Mouse (Mus musculus): Measurements from ENCODE around the gene Fubp1. TPM values are rescaled to one million over a fixed set of nuclear protein-coding genes. Genes with fewer than 3 reads are reported as not detected.

Fubp1 gene
- polyA plus RNA-seq, 1 experiment from 2014 or later, result 74.9 TPM

- no peak for TF ChIP-seq CTCF (IDR thresholded peaks at IDR 0.05)
- no peak for TF ChIP-seq EP300 (IDR thresholded peaks at IDR 0.05)
- H3K4me1 ChIP-seq (ENCODE audit: insufficient read depth, low read depth, low read length), result no peaks in the 10 kb centered on the region
- ATAC-seq (no peak), DNase-seq (ENCODE audit: low spot score) (no peak)
- no peaks in the 10 kb centered on the region for H3K27me3 ChIP-seq (replicated peaks; ENCODE audit: insufficient read depth, low read length)
- no peak overlapping the region for H3K4me2 ChIP-seq (replicated peaks; ENCODE audit: low read depth, low read length)
- peaks cover 5% of the 10 kb centered on the region; the same call in 1 of the 2 replicates for H3K36me3 ChIP-seq (ENCODE audit: insufficient read depth, low read length)
- no peak overlapping the region for H3K9ac ChIP-seq (replicated peaks; ENCODE audit: low read depth)
- no peaks in the 10 kb centered on the region for H3K9me3 ChIP-seq (ENCODE audit: low read length)
- no peak overlapping the region for H3K27ac ChIP-seq (ENCODE audit: low read length)
- no peak overlapping the region for H3K4me3 ChIP-seq (ENCODE audit: low read depth, low read length)
- WGBS, result 86% methylated on average over 4 of the region's 4 CpGs
These were observed 31.4 kb upstream of the Fubp1 start for GRCm38 (mm10) chr3:152178816-152179215.

- peaks cover 5% of the 10 kb centered on the region; the same call in 1 of the 2 replicates for H3K36me3 ChIP-seq (ENCODE audit: insufficient read depth, low read length)
- H3K9ac ChIP-seq (replicated peaks; ENCODE audit: low read depth), result no peak overlapping the region
- DNase-seq (ENCODE audit: low spot score) (no peak), ATAC-seq (no peak)
- H3K4me2 ChIP-seq (replicated peaks; ENCODE audit: low read depth, low read length), result no peak overlapping the region
- 62% methylated on average over 1 of the region's 1 CpGs for WGBS
- H3K4me1 ChIP-seq (ENCODE audit: insufficient read depth, low read depth, low read length), result no peaks in the 10 kb centered on the region
- no peak overlapping the region for H3K27ac ChIP-seq (ENCODE audit: low read length)
- H3K9me3 ChIP-seq (ENCODE audit: low read length), result no peaks in the 10 kb centered on the region
- no peak overlapping the region for H3K4me3 ChIP-seq (ENCODE audit: low read depth, low read length)
- no peak for TF ChIP-seq CTCF (IDR thresholded peaks at IDR 0.05)
- TF ChIP-seq EP300 (IDR thresholded peaks at IDR 0.05), result no peak
- H3K27me3 ChIP-seq (replicated peaks; ENCODE audit: insufficient read depth, low read length), result no peaks in the 10 kb centered on the region
These were observed 30.9 kb upstream of the Fubp1 start for GRCm38 (mm10) chr3:152179285-152179684.

- Histone ChIP-seq H3K9me3 (ENCODE audit: low read length) (no peaks in the 10 kb centered on the region), H3K9ac (replicated peaks; ENCODE audit: low read depth) (no peak overlapping the region), H3K27me3 (replicated peaks; ENCODE audit: insufficient read depth, low read length) (no peaks in the 10 kb centered on the region), H3K27ac (ENCODE audit: low read length) (no peak overlapping the region), H3K4me1 (ENCODE audit: insufficient read depth, low read depth, low read length) (no peaks in the 10 kb centered on the region), H3K4me3 (ENCODE audit: low read depth, low read length) (no peak overlapping the region), H3K36me3 (ENCODE audit: insufficient read depth, low read length) (peaks cover 9% of the 10 kb centered on the region; the same call in 1 of the 2 replicates), H3K4me2 (replicated peaks; ENCODE audit: low read depth, low read length) (no peak overlapping the region)
- DNase-seq (ENCODE audit: low spot score) (no peak), ATAC-seq (no peak)
- TF ChIP-seq CTCF (IDR thresholded peaks at IDR 0.05), result no peak
- no peak for TF ChIP-seq EP300 (IDR thresholded peaks at IDR 0.05)
- 89% methylated on average over 4 of the region's 4 CpGs for WGBS
These were observed 29.6 kb upstream of the Fubp1 start for GRCm38 (mm10) chr3:152180624-152181023.

GRCm38 (mm10) chr3:152183522-152183921, 26.7 kb upstream of the Fubp1 start:
- Histone ChIP-seq H3K27ac (ENCODE audit: low read length) (no peak overlapping the region), H3K4me1 (ENCODE audit: insufficient read depth, low read depth, low read length) (no peaks in the 10 kb centered on the region; the same call in 1 of the 2 replicates), H3K27me3 (replicated peaks; ENCODE audit: insufficient read depth, low read length) (no peaks in the 10 kb centered on the region), H3K9ac (replicated peaks; ENCODE audit: low read depth) (no peak overlapping the region), H3K4me3 (ENCODE audit: low read depth, low read length) (no peak overlapping the region), H3K4me2 (replicated peaks; ENCODE audit: low read depth, low read length) (no peak overlapping the region), H3K36me3 (ENCODE audit: insufficient read depth, low read length) (peaks cover 9% of the 10 kb centered on the region; the same call in 1 of the 2 replicates), H3K9me3 (ENCODE audit: low read length) (no peaks in the 10 kb centered on the region)
- 90% methylated on average over 9 of the region's 9 CpGs for WGBS
- no peak for ATAC-seq
- TF ChIP-seq EP300 (IDR thresholded peaks at IDR 0.05) (no peak), CTCF (IDR thresholded peaks at IDR 0.05) (no peak)
- DNase-seq (ENCODE audit: low spot score), result no peak

GRCm38 (mm10) chr3:152186106-152186505, 24.1 kb upstream of the Fubp1 start:
- Histone ChIP-seq H3K9me3 (ENCODE audit: low read length) (no peaks in the 10 kb centered on the region), H3K27me3 (replicated peaks; ENCODE audit: insufficient read depth, low read length) (no peaks in the 10 kb centered on the region), H3K27ac (ENCODE audit: low read length) (no peak overlapping the region), H3K9ac (replicated peaks; ENCODE audit: low read depth) (no peak overlapping the region), H3K36me3 (ENCODE audit: insufficient read depth, low read length) (peaks cover 9% of the 10 kb centered on the region; the same call in 1 of the 2 replicates), H3K4me2 (replicated peaks; ENCODE audit: low read depth, low read length) (no peak overlapping the region), H3K4me1 (ENCODE audit: insufficient read depth, low read depth, low read length) (no peaks in the 10 kb centered on the region; the same call in 1 of the 2 replicates), H3K4me3 (ENCODE audit: low read depth, low read length) (no peak overlapping the region)
- peak; percentile 55 for DNase-seq (ENCODE audit: low spot score)
- ATAC-seq, result no peak
- TF ChIP-seq CTCF (IDR thresholded peaks at IDR 0.05), result no peak
- no peak for TF ChIP-seq EP300 (IDR thresholded peaks at IDR 0.05)
- 45% methylated on average over 6 of the region's 6 CpGs for WGBS

GRCm38 (mm10) chr3:152189306-152189705, 20.9 kb upstream of the Fubp1 start:
- no peaks in the 10 kb centered on the region for H3K27me3 ChIP-seq (replicated peaks; ENCODE audit: insufficient read depth, low read length)
- H3K36me3 ChIP-seq (ENCODE audit: insufficient read depth, low read length), result peaks cover 4% of the 10 kb centered on the region; the same call in 1 of the 2 replicates
- peak; percentile 63 for DNase-seq (ENCODE audit: low spot score)
- no peaks in the 10 kb centered on the region for H3K9me3 ChIP-seq (ENCODE audit: low read length)
- H3K9ac ChIP-seq (replicated peaks; ENCODE audit: low read depth), result no peak overlapping the region; the same call in 1 of the 2 replicates
- H3K4me3 ChIP-seq (ENCODE audit: low read depth, low read length), result peak overlapping the region; percentile 12
- H3K4me2 ChIP-seq (replicated peaks; ENCODE audit: low read depth, low read length), result peak overlapping the region; percentile 43
- H3K4me1 ChIP-seq (ENCODE audit: insufficient read depth, low read depth, low read length), result no peaks in the 10 kb centered on the region; the same call in 1 of the 2 replicates
- WGBS, result 31% methylated on average over 4 of the region's 4 CpGs
- H3K27ac ChIP-seq (ENCODE audit: low read length), result 0 out of 2 replicates have a peak overlapping the region, but pooled peaks have one; percentile 4
- no peak for ATAC-seq
- TF ChIP-seq CTCF (IDR thresholded peaks at IDR 0.05) (no peak), EP300 (IDR thresholded peaks at IDR 0.05) (peak; percentile 35)
